Mouse (Mus musculus): ENCODE data around the gene Abat. TPM values are rescaled to one million over a fixed set of nuclear protein-coding genes. Genes with fewer than 3 reads are reported as not detected.

Gene Abat
- under 1 TPM; under 0.01 to 0.60 TPM for polyA plus RNA-seq (2012; fragmentation: generic; extraction: Trizol)

GRCm38 (mm10) chr16:8513236-8513906 lies at the start of gene Abat:
Abat (plus strand) TSS chr16:8513429.

GRCm38 (mm10) chr16:8470603-8471481 lies 42.4 kb upstream of the Abat start, which contains the start of gene Mettl22:
Mettl22 (plus strand) TSS chr16:8470788.

GRCm38 (mm10) chr16:8637217-8638051 lies 124.2 kb downstream of the Abat start, which contains the start of the genes Pmm2 and Tmem186:
Pmm2 (plus strand) TSS chr16:8637674.
Tmem186 (minus strand) TSS chr16:8637712.

Other genes starting within 250 kb of the Abat start
- not detected for gene Tmem114, start 88.3 kb upstream of the Abat start, polyA plus RNA-seq (2012; fragmentation: generic; extraction: Trizol)
- 1 to 10 TPM; 4.6 to 7.3 TPM for gene Mettl22, start 42.6 kb upstream of the Abat start, polyA plus RNA-seq (2012; fragmentation: generic; extraction: Trizol)
- gene Pmm2, start 124.2 kb downstream of the Abat start, polyA plus RNA-seq (2012; fragmentation: generic; extraction: Trizol), result 10 to 100 TPM; 36.4 to 39.2 TPM
- gene Tmem186, start 124.3 kb downstream of the Abat start, polyA plus RNA-seq (2012; fragmentation: generic; extraction: Trizol), result 1 to 10 TPM; 1.6 to 7.5 TPM
- gene Carhsp1, start 158.7 kb downstream of the Abat start, polyA plus RNA-seq (2012; fragmentation: generic; extraction: Trizol), result 10 to 100 TPM; 45.9 to 90.7 TPM
- gene Gm5767, start 167.3 kb downstream of the Abat start, polyA plus RNA-seq (2012; fragmentation: generic; extraction: Trizol), result under 1 TPM; 0.20 to 0.41 TPM